Mouse (Mus musculus) heart, embryonic 12.5 days (tissue): ENCODE measurements around the gene Atp23. TPM values are rescaled to one million over a fixed set of nuclear protein-coding genes. Genes with fewer than 3 reads are reported as not detected.
"Not testable (repeated sequence)": the region's sequence is repeated elsewhere in the genome, so short reads cannot be mapped to it uniquely, and the experiment has no call there.

Source experiments
- ATAC-seq: fragments of 200-750 bp; cut with Nextera tagmentation; 2 replicates; pipeline ENCODE4 v1.8.0; 2017; ENCODE audit warnings: moderate TSS enrichment, moderate library complexity; ENCODE audit not compliant: insufficient number of reproducible peaks, low FRiP score
- H3K27ac ChIP-seq: fragments of 300-500 bp; sonication (generic); 2 replicates; pipeline ENCODE4 v1.5.1; 2016; ENCODE audit warnings: mild to moderate bottlenecking, moderate library complexity; ENCODE audit not compliant: poor library complexity, severe bottlenecking
- H3K27me3 ChIP-seq: fragments of 300-500 bp; sonication (generic); replicated peaks from 2 replicates; pipeline ENCODE4 v1.6.1; 2016; ENCODE audit warnings: mild to moderate bottlenecking, moderate library complexity
- H3K36me3 ChIP-seq: fragments of 300-500 bp; sonication (generic); 2 replicates; pipeline ENCODE4 v1.6.1; 2016; ENCODE audit warnings: mild to moderate bottlenecking, moderate library complexity
- H3K4me1 ChIP-seq: fragments of 300-500 bp; sonication (generic); replicated peaks from 2 replicates; pipeline ENCODE4 v1.6.1; 2016; ENCODE audit warnings: mild to moderate bottlenecking
- H3K4me2 ChIP-seq: fragments of 300-500 bp; sonication (generic); 2 replicates; pipeline ENCODE4 v1.6.1; 2016; ENCODE audit warnings: mild to moderate bottlenecking, moderate library complexity
- H3K4me3 ChIP-seq: fragments of 300-500 bp; sonication (generic); 2 replicates; pipeline ENCODE4 v1.5.1; 2016; ENCODE audit warnings: mild to moderate bottlenecking
- H3K9ac ChIP-seq: fragments of 300-500 bp; sonication (generic); 2 replicates; pipeline ENCODE4 v1.6.1; 2016; ENCODE audit warnings: mild to moderate bottlenecking, moderate library complexity
- H3K9me3 ChIP-seq: fragments of 300-500 bp; sonication (generic); replicated peaks from 2 replicates; pipeline ENCODE4 v1.6.1; 2016; ENCODE audit warnings: mild to moderate bottlenecking, moderate library complexity
- WGBS: fragments of 180-500 bp; shearing (Covaris S2); methylation state at CpG from one replicate; pipeline ENCODE4 v1.1.7; 2016; 5-methylcytosine and 5-hydroxymethylcytosine counted together
- polyA plus RNA-seq: library from polyadenylated mRNA; unstranded; fragments of >200 nt; fragmentation: Nextera tagmentation; extraction: Ambion mirVana; gene quantifications from 2 replicates; pipeline ENCODE4 v1.2.1, GENCODE M21; 2016

Gene Atp23
- polyA plus RNA-seq, 1 experiment from 2014 or later: 10.0 TPM

GRCm38 (mm10) chr10:126826982-126827381 lies 74.2 kb downstream of the Atp23 start:
- ATAC-seq: no peak
- Histone ChIP-seq H3K27me3 (no peaks in the 10 kb centered on the region), H3K4me2 (no peak overlapping the region), H3K9ac (no peak overlapping the region), H3K4me1 (no peaks in the 10 kb centered on the region), H3K27ac (no peak overlapping the region), H3K36me3 (no peaks in the 10 kb centered on the region), H3K4me3 (no peak overlapping the region), H3K9me3 (peaks cover 6% of the 10 kb centered on the region; the same call in 1 of the 2 replicates)
- WGBS: 79% methylated on average over 6 of the region's 6 CpGs

- ATAC-seq, H3K27ac ChIP-seq, H3K4me2 ChIP-seq, H3K4me3 ChIP-seq, H3K9ac ChIP-seq, H3K4me1 ChIP-seq, H3K27me3 ChIP-seq, H3K36me3 ChIP-seq, H3K9me3 ChIP-seq: not testable (repeated sequence)
- 78% methylated on average over 8 of the region's 8 CpGs for WGBS
These were observed 74.9 kb downstream of the Atp23 start for GRCm38 (mm10) chr10:126826216-126826615.

DNA sequence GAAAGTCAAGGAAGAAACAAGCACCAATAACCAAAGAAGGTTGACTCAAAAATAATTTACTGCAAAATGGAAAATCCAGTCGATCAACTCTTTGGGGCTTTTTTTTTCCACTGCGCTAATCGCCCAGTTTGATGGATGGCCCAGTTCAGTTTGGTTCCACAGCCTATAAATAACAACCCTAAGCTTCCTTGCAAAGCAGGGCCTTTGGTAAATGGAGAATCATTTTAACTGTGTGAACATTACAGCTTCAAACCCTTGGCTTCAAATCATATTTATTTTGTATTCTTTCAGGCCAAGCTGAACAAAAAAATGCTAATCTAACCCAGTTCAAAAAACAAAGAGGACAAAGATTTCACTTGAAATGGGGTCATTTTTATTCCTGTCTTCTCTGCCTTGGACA lies 78.7 kb downstream of the Atp23 start:
- H3K27ac ChIP-seq: no peak overlapping the region
- H3K9me3 ChIP-seq: peaks cover 6% of the 10 kb centered on the region; the same call in 1 of the 2 replicates
- no peaks in the 10 kb centered on the region for H3K36me3 ChIP-seq
- H3K4me2 ChIP-seq: no peak overlapping the region
- no peaks in the 10 kb centered on the region for H3K27me3 ChIP-seq
- H3K4me3 ChIP-seq: no peak overlapping the region
- 87% methylated on average over 3 of the region's 3 CpGs for WGBS
- no peak for ATAC-seq
- H3K9ac ChIP-seq: no peak overlapping the region
- H3K4me1 ChIP-seq: no peaks in the 10 kb centered on the region

Other genes starting within 250 kb of the Atp23 start
- gene Ctdsp2, start 77.4 kb upstream of the Atp23 start, polyA plus RNA-seq: 54.0 and 54.6 TPM in 2 replicates
- 0.19 and 0.22 TPM in 2 replicates for gene Avil, start 99.4 kb upstream of the Atp23 start, polyA plus RNA-seq
- gene Tsfm, start 129.5 kb upstream of the Atp23 start, polyA plus RNA-seq: 99.2 and 99.4 TPM in 2 replicates
- gene Mettl1, start 140.1 kb upstream of the Atp23 start, polyA plus RNA-seq: 37.0 and 37.1 TPM in 2 replicates
- 0.14 and 0.18 TPM in 2 replicates for gene Eef1akmt3, start 140.2 kb upstream of the Atp23 start, polyA plus RNA-seq
- 0.18 TPM in 1 of 2 replicates, not detected in the other for gene Cyp27b1, start 146.9 kb upstream of the Atp23 start, polyA plus RNA-seq
- 0.10 and 0.28 TPM in 2 replicates for gene March9, start 158.8 kb upstream of the Atp23 start, polyA plus RNA-seq
- gene Cdk4, start 162.2 kb upstream of the Atp23 start, polyA plus RNA-seq: 1,080 and 1,140 TPM in 2 replicates
- gene Tspan31, start 168.9 kb upstream of the Atp23 start, polyA plus RNA-seq: 119 and 124 TPM in 2 replicates
- gene Agap2, start 173.9 kb upstream of the Atp23 start, polyA plus RNA-seq: 0.03 TPM in 1 of 2 replicates, not detected in the other
- gene Os9, start 219.8 kb upstream of the Atp23 start, polyA plus RNA-seq: 52.2 and 52.4 TPM in 2 replicates